Mouse (Mus musculus) layer of hippocampus, postnatal 10 days (tissue): ENCODE data around the gene Vkorc1. TPM values are rescaled to one million over a fixed set of nuclear protein-coding genes. Genes with fewer than 3 reads are reported as not detected.
"Not testable (repeated sequence)": the region's sequence is repeated elsewhere in the genome, so short reads cannot be mapped to it uniquely, and the experiment has no call there.

Experiments used
- DNase-seq, 2 experiments: peaks; one replicate each; pipeline ENCODE4 v3.0.0; 2021; ENCODE audit warnings: low spot score in 2 of 2
- total RNA-seq, 2 experiments: library from RNA; stranded (reverse); gene quantifications; 2 replicates each; pipeline ENCODE4 v1.2.3; 2021

The Vkorc1 gene
- total RNA-seq, 2 experiments from 2014 or later = 25.0 to 26.3 TPM

- no peak for DNase-seq
Observed at GRCm38 (mm10) chr7:127918203-127918602, 22.8 kb upstream of the Vkorc1 start.

GRCm38 (mm10) chr7:127915293-127915692 is 19.9 kb upstream of the Vkorc1 start:
- no peak for DNase-seq

DNA sequence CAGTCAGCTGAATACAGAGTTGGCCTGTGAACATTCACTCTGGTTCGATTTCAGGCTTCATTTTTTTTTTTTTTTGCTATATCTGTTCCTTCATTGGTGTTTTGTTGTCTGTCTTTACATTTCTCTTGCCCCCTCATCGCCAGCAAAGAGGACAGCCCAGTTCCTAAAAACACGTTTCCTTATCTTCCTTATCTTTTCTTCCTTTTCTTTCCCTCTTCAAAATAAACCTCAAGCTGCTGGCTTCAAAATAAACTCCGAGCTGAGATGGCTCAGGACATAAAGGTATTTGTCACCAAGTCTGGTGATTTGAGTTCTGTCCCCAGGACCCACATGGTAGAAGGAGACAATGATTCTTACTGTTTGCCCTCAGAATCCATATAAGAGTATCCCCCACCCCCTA is 17.5 kb upstream of the Vkorc1 start:
- DNase-seq = no peak

- peak; percentile 78 to 82 for DNase-seq
Observed at GRCm38 (mm10) chr7:127912190-127912871, 16.9 kb upstream of the Vkorc1 start, which contains the start of gene Kat8. Gene Kat8 (plus strand): TSS chr7:127912516.

- no peak for DNase-seq
Observed at GRCm38 (mm10) chr7:127908656-127909055, 13.2 kb upstream of the Vkorc1 start.

DNA sequence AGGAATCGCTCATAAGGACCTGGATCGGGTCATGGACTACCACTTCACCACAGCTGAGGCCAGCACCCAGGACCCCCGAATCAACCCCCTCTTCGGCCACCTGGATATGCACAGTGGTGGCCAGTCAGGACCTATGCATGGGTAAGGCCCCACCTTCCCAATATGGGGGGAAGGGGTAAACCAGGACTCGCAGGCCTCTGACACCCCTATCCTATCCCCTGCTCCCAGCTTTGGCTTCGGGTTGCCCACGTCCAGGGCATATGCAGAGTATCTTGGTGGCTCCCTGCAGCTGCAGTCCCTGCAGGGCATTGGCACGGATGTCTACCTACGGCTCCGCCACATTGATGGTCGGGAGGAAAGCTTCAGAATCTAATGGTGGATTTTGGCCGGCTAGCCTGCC is 12.5 kb upstream of the Vkorc1 start:
- DNase-seq = no peak

DNA sequence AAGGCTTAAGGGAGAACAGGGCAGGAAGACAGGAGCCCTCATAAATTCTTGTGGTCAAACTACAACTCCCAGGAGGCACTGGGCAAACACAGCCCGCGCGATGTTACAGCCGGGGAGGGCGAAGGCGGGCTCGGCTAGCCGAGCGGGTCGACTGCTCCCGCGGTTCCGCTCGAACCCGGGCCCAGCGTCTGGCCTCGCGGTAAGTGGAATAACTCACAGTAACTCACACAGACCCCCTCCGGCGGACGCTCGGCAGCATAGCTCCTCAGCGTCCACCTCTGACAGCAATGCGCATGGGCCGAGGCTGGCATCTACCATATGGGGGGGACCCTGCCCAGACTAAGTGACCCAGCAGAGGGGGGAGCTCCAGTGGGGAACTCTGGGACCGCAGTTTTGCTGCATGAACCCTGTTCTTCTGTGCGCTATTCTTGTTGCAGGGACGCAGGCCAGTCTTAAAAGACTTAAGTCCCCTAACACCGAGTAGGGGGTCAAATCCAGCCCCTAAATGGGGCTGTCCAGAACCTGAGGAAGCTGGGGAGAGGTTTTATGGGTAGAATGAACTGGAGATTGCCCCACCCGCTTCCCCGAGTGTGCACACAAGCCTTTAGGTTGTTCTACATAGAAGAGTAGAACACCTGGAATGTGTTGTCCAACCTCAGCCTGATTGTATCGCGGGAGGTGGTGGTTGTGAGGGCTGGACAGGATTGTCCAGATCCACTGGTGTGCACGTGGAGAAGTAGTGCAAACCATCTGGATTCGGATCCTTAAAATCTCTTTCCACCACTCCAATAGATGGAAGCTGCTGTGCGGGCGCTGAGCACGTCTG is 8.8 kb upstream of the Vkorc1 start, which contains the start of gene Bckdk:
TSS of gene Bckdk (plus strand) at position 112 of the 826 bp plus-strand sequence.
- peak; percentile 81 to 86 for DNase-seq

- DNase-seq = no peak
Observed at GRCm38 (mm10) chr7:127901772-127902171, 6.4 kb upstream of the Vkorc1 start.

DNA sequence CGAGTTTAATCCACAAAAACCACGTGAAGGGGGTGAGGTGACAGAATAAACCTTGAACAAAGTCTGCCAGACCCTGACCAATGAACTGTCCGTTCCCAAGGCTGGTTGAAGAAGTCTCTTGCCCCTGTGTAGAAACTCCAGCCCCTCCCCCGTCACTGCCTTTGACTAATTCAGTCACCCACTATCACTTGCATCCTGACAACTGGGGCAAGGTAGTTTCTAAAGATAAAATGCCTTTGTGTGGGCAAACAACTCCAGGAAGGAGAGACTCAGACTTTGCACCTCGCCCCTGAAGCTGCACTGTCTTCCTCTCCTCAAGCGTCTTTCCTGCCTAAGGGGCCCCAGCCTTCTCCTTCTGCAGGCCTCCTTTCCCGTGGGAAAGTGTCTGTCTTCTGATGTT is 4.6 kb upstream of the Vkorc1 start:
- no peak for DNase-seq

DNA sequence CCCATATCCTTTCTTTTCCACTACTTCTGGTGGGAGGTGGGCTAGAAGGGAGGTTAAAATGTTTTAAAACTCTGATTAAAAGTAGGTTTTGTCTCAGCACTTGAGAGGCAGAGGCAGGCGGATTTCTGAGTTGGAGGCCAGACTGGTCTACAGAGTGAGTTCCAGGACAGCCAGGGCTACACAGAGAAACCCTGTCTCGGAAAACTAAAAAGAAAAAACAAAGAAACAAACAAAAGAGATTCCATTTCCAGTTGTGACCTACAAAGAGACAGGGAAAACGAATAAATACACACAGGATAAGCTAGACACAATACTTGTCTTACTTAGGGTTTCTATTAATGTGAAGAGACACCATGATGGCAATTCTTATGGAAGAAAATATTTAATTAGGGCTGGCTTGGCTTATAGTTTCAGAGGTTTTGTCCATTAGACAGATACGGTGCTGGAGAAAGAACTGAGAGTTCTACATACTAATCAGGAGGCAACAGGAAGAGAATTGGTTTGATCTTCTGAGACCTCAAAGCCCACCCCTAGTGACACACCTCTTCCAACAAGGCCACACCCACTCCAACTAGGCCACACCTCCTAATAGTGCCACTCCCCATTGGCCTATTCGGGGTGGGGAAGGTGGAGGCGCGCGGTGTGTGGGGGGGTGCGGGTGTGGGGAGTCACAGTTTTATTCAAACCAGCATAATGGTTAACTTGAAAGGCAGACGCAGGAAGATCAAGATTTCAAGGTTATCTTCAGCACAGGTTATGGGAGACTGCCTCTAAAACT is 3.0 kb upstream of the Vkorc1 start:
- no peak for DNase-seq

- no peak for DNase-seq
Observed at GRCm38 (mm10) chr7:127897542-127897941, 2.1 kb upstream of the Vkorc1 start.

- peak; percentile 68 to 72 for DNase-seq
Observed at GRCm38 (mm10) chr7:127896384-127896783, 967 bp upstream of the Vkorc1 start.

DNA sequence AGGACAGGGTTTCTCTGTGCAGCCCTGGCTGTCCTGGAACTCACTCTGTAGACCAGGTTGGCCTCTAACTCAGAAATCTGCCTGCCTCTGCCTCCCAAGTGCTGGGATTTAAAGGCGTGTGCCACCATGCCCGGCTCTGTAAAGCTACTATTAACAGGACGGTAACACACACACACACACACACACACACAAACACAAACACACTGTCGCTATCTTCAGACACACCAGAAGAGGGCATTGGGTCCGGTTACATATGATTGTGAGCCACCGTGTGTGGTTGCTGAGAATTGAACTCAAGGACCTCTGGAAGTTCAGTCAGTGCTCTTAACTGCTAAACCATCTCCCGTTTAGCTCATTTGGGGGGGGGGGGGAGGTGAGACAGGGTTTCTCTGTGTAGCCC is 474 bp upstream of the Vkorc1 start:
- not testable (repeated sequence) for DNase-seq

GRCm38 (mm10) chr7:127894480-127894879 is 937 bp downstream of the Vkorc1 start:
- DNase-seq = no peak

- DNase-seq = no peak
Observed at GRCm38 (mm10) chr7:127890798-127891197, 4.6 kb downstream of the Vkorc1 start, which contains the start of gene Prss53. Gene Prss53 (minus strand): TSS chr7:127890970.

GRCm38 (mm10) chr7:127888821-127889220 is 6.6 kb downstream of the Vkorc1 start:
- DNase-seq = no peak

DNA sequence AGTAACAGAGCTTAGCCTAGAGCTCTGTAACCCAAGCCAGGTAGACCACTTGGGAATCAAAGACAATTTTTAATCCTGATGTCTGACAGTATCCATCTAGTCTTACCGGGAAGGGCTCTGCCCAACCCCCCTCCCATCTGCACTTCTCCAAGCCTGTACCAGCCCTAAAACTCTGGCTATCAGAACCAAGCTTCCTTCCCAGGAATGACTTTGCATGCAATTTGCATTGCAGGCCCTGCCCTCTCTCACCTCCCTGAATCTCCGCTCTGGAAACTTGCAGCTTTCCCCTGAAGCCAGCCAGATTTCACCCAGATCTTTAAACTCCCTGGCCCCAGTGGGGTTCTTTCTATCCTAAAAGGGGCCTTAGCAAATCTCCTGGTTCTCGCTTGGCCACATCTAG is 7.6 kb downstream of the Vkorc1 start:
- no peak for DNase-seq

- DNase-seq = no peak
Observed at GRCm38 (mm10) chr7:127887191-127887590, 8.2 kb downstream of the Vkorc1 start.

- DNase-seq = no peak
Observed at GRCm38 (mm10) chr7:127886551-127886950, 8.9 kb downstream of the Vkorc1 start.

DNA sequence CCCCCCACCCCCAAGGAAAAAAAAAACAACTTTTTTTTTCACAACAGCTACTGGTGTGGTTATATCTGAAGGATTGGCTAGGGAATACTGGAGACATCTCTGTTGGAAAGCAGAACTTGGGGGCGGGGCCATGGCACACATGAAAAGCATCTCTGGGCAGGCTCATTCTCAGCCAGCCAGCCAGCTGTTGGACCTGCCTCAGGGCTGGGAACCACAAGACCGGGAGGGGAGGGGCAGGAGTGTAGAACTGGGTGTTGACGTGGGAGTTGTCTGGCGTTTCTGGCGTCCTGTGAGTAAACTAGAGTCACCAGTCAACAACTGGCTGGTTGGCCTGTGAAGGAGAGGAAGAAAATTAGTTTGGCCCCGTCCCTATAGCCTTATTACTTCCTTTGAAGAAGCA is 9.5 kb downstream of the Vkorc1 start:
- DNase-seq = no peak

- no peak for DNase-seq
Observed at GRCm38 (mm10) chr7:127880431-127880830, 15.0 kb downstream of the Vkorc1 start.

GRCm38 (mm10) chr7:127879301-127879700 is 16.1 kb downstream of the Vkorc1 start:
- no peak for DNase-seq
